Mouse (Mus musculus): ENCODE results near the gene Ano2.

Gene Ano2

GRCm38 (mm10) chr6:125914446-125914845 is 224.2 kb downstream of the Ano2 start:
- no peak for DNase-seq (ENCODE audit: low spot score in 2 of 2)

- DNase-seq (ENCODE audit: low spot score in 2 of 2): no peak
These were observed 232.5 kb downstream of the Ano2 start for GRCm38 (mm10) chr6:125922746-125923145.

- no peak for DNase-seq (ENCODE audit: low spot score in 2 of 2)
These were observed 234.8 kb downstream of the Ano2 start for GRCm38 (mm10) chr6:125924979-125925378.

GRCm38 (mm10) chr6:125925861-125926260 is 235.6 kb downstream of the Ano2 start:
- no peak for DNase-seq (ENCODE audit: low spot score in 2 of 2)

- no peak for DNase-seq (ENCODE audit: low spot score in 2 of 2)
These were observed 241.7 kb downstream of the Ano2 start for GRCm38 (mm10) chr6:125931926-125932325.

- no peak for DNase-seq (ENCODE audit: low spot score in 2 of 2)
These were observed 264.7 kb downstream of the Ano2 start for GRCm38 (mm10) chr6:125954965-125955364.

GRCm38 (mm10) chr6:125973551-125973950 is 283.3 kb downstream of the Ano2 start:
- DNase-seq (ENCODE audit: low spot score in 2 of 2): no peak

- DNase-seq (ENCODE audit: low spot score in 2 of 2): no peak
These were observed 285.7 kb downstream of the Ano2 start for GRCm38 (mm10) chr6:125975788-125976465.

- no peak for DNase-seq (ENCODE audit: low spot score in 2 of 2)
These were observed 289.4 kb downstream of the Ano2 start for GRCm38 (mm10) chr6:125979601-125980000.

- DNase-seq (ENCODE audit: low spot score in 2 of 2): no peak
These were observed 293.8 kb downstream of the Ano2 start for GRCm38 (mm10) chr6:125984050-125984449.

- DNase-seq (ENCODE audit: low spot score in 2 of 2): no peak
These were observed 302.5 kb downstream of the Ano2 start for GRCm38 (mm10) chr6:125992731-125993130.

- DNase-seq (ENCODE audit: low spot score in 2 of 2): no peak
These were observed 311.6 kb downstream of the Ano2 start for GRCm38 (mm10) chr6:126001797-126002196.

- no peak for DNase-seq (ENCODE audit: low spot score in 2 of 2)
These were observed 313.0 kb downstream of the Ano2 start for GRCm38 (mm10) chr6:126003002-126003742.

- DNase-seq (ENCODE audit: low spot score in 2 of 2): no peak
These were observed 316.4 kb downstream of the Ano2 start for GRCm38 (mm10) chr6:126006647-126007046.

GRCm38 (mm10) chr6:126009083-126009482 is 318.9 kb downstream of the Ano2 start:
- no peak for DNase-seq (ENCODE audit: low spot score in 2 of 2)

GRCm38 (mm10) chr6:126016991-126017390 is 326.8 kb downstream of the Ano2 start:
- no peak for DNase-seq (ENCODE audit: low spot score in 2 of 2)

GRCm38 (mm10) chr6:126018411-126018810 is 328.2 kb downstream of the Ano2 start:
- no peak for DNase-seq (ENCODE audit: low spot score in 2 of 2)

- no peak for DNase-seq (ENCODE audit: low spot score in 2 of 2)
These were observed 343.6 kb downstream of the Ano2 start for GRCm38 (mm10) chr6:126033693-126034402.

GRCm38 (mm10) chr6:126034403-126034724 is 344.1 kb downstream of the Ano2 start:
- DNase-seq (ENCODE audit: low spot score in 2 of 2): no peak

GRCm38 (mm10) chr6:126034728-126035127 is 344.5 kb downstream of the Ano2 start:
- DNase-seq (ENCODE audit: low spot score in 2 of 2): no peak

- DNase-seq (ENCODE audit: low spot score in 2 of 2): no peak
These were observed 345.4 kb downstream of the Ano2 start for GRCm38 (mm10) chr6:126035621-126036020.

- DNase-seq (ENCODE audit: low spot score in 2 of 2): no peak
These were observed 355.7 kb downstream of the Ano2 start for GRCm38 (mm10) chr6:126045931-126046330.

- no peak for DNase-seq (ENCODE audit: low spot score in 2 of 2)
These were observed 358.0 kb downstream of the Ano2 start for GRCm38 (mm10) chr6:126048206-126048605.

All from spleen, postnatal 14 days (tissue).